Mouse (Mus musculus) intestine, embryonic 14.5 days (tissue): ENCODE results near the gene Slc17a9. TPM values are rescaled to one million over a fixed set of nuclear protein-coding genes. Genes with fewer than 3 reads are reported as not detected.

Source experiments
- ATAC-seq: fragments of 200-750 bp; cut with Nextera tagmentation; replicated peaks from 2 replicates; pipeline ENCODE4 v1.8.0; 2017; ENCODE audit warnings: low read depth, moderate number of reproducible peaks, moderate TSS enrichment, moderate library complexity; ENCODE audit not compliant: low FRiP score, low TSS enrichment
- DNase-seq: peaks from one replicate; pipeline ENCODE4 v3.0.0-alpha.2; 2018; ENCODE audit warnings: low spot score
- H3K27ac ChIP-seq: fragments of 300-500 bp; sonication (generic); 2 replicates; pipeline ENCODE4 v1.5.1; 2014; ENCODE audit warnings: low read depth, mild to moderate bottlenecking, control low read depth
- H3K27me3 ChIP-seq: fragments of 300-500 bp; sonication (generic); replicated peaks from 2 replicates; pipeline ENCODE4 v1.6.1; 2014; ENCODE audit warnings: low read length, control low read depth; ENCODE audit not compliant: control insufficient read depth, insufficient read depth
- H3K36me3 ChIP-seq: fragments of 300-500 bp; sonication (generic); 2 replicates; pipeline ENCODE4 v1.6.1; 2014; ENCODE audit warnings: low read length, control low read depth; ENCODE audit not compliant: control insufficient read depth, insufficient read depth
- H3K4me1 ChIP-seq: fragments of 300-500 bp; sonication (generic); replicated peaks from 2 replicates; pipeline ENCODE4 v1.6.1; 2014; ENCODE audit warnings: low read length, control low read depth, mixed read lengths; ENCODE audit not compliant: control insufficient read depth, insufficient read depth
- H3K4me2 ChIP-seq: fragments of 300-500 bp; sonication (generic); 2 replicates; pipeline ENCODE4 v1.6.1; 2014; ENCODE audit warnings: low read length
- H3K4me3 ChIP-seq: fragments of 300-500 bp; sonication (generic); 2 replicates; pipeline ENCODE4 v1.5.1; 2014; ENCODE audit warnings: low read depth, low read length, control low read depth, mixed read lengths
- H3K9ac ChIP-seq: fragments of 300-500 bp; sonication (generic); 2 replicates; pipeline ENCODE4 v1.6.1; 2014; ENCODE audit warnings: mild to moderate bottlenecking, low read length
- H3K9me3 ChIP-seq: fragments of 300-500 bp; sonication (generic); 2 replicates; pipeline ENCODE4 v1.6.1; 2016; ENCODE audit warnings: low read length, control low read depth; ENCODE audit not compliant: control insufficient read depth
- WGBS: fragments of 180-500 bp; shearing (Covaris S2); extraction: QIAGEN DNeasy Blood & Tissue Kit; methylation state at CpG from one replicate; pipeline ENCODE4 v1.1.7; 2014; 5-methylcytosine and 5-hydroxymethylcytosine counted together
- polyA plus RNA-seq: library from polyadenylated mRNA; unstranded; fragments of >200 nt; fragmentation: Nextera tagmentation; extraction: Ambion mirVana; gene quantifications from 2 replicates; pipeline ENCODE4 v1.2.1, GENCODE M21; 2014

Slc17a9 gene
- 1.9 and 2.1 TPM in 2 replicates for polyA plus RNA-seq

GRCm38 (mm10) chr2:180724585-180725413 is at the start of gene Slc17a9:
Gene Slc17a9 (plus strand): TSS chr2:180725263.
- peak within 1 kb of the TSS; percentile 51 for H3K4me2 ChIP-seq
- ATAC-seq (peak; percentile 73), DNase-seq (peak; percentile 64)
- no peaks in the 10 kb centered on the region for H3K27me3 ChIP-seq
- 0 out of 2 replicates have a peak within 1 kb of the TSS, but pooled peaks have one; percentile 8 for H3K4me3 ChIP-seq
- no peaks in the 10 kb centered on the region for H3K9me3 ChIP-seq
- peaks cover 7% of the 10 kb centered on the region; the same call in 1 of the 2 replicates for H3K4me1 ChIP-seq
- 5% methylated on average over 18 of the region's 18 CpGs for WGBS
- no peak within 1 kb of the TSS for H3K27ac ChIP-seq
- peaks cover 38% of the 10 kb centered on the region for H3K36me3 ChIP-seq
- 0 out of 2 replicates have a peak within 1 kb of the TSS, but pooled peaks have one; percentile 13 for H3K9ac ChIP-seq

GRCm38 (mm10) chr2:180676706-180677105 is 48.4 kb upstream of the Slc17a9 start:
- H3K4me1 ChIP-seq, result no peaks in the 10 kb centered on the region
- H3K9ac ChIP-seq, result no peak overlapping the region
- no peak overlapping the region for H3K4me2 ChIP-seq
- no peaks in the 10 kb centered on the region for H3K27me3 ChIP-seq
- H3K9me3 ChIP-seq, result no peaks in the 10 kb centered on the region
- WGBS, result 81% methylated on average over 2 of the region's 2 CpGs
- no peak for DNase-seq
- peaks cover 60% of the 10 kb centered on the region for H3K36me3 ChIP-seq
- H3K4me3 ChIP-seq, result no peak overlapping the region
- no peak overlapping the region for H3K27ac ChIP-seq
- no peak for ATAC-seq

- ATAC-seq (peak; percentile 52), DNase-seq (peak; percentile 88)
- Histone ChIP-seq H3K9me3 (no peaks in the 10 kb centered on the region), H3K4me3 (no peak overlapping the region), H3K4me2 (no peak overlapping the region), H3K9ac (no peak overlapping the region), H3K36me3 (peaks cover 60% of the 10 kb centered on the region), H3K4me1 (no peaks in the 10 kb centered on the region), H3K27me3 (no peaks in the 10 kb centered on the region), H3K27ac (no peak overlapping the region)
- WGBS, result 27% methylated on average over 4 of the region's 4 CpGs
Observed at GRCm38 (mm10) chr2:180678609-180679140, 46.4 kb upstream of the Slc17a9 start.

- Histone ChIP-seq H3K27me3 (no peaks in the 10 kb centered on the region), H3K4me1 (no peaks in the 10 kb centered on the region)
- WGBS, result 71% methylated on average over 2 of the region's 2 CpGs
Observed at GRCm38 (mm10) chr2:180681225-180681624, 43.8 kb upstream of the Slc17a9 start.

GRCm38 (mm10) chr2:180683524-180683923 is 41.5 kb upstream of the Slc17a9 start:
- DNase-seq (no peak), ATAC-seq (no peak)
- H3K27me3 ChIP-seq, result no peaks in the 10 kb centered on the region
- H3K9me3 ChIP-seq, result no peaks in the 10 kb centered on the region
- no peaks in the 10 kb centered on the region for H3K4me1 ChIP-seq
- H3K9ac ChIP-seq, result no peak overlapping the region
- peaks cover 93% of the 10 kb centered on the region for H3K36me3 ChIP-seq
- H3K27ac ChIP-seq, result no peak overlapping the region
- H3K4me3 ChIP-seq, result no peak overlapping the region
- WGBS, result 83% methylated on average over 2 of the region's 2 CpGs
- no peak overlapping the region for H3K4me2 ChIP-seq

More at GRCm38 (mm10) chr2:180681225-180681624, 43.8 kb upstream of the Slc17a9 start:
- no peak for DNase-seq
- Histone ChIP-seq H3K9me3 (no peaks in the 10 kb centered on the region), H3K9ac (no peak overlapping the region), H3K4me2 (no peak overlapping the region), H3K27ac (no peak overlapping the region), H3K4me3 (no peak overlapping the region), H3K36me3 (peaks cover 70% of the 10 kb centered on the region)
- ATAC-seq, result no peak

- Histone ChIP-seq H3K36me3 (peaks cover 98% of the 10 kb centered on the region), H3K4me1 (no peaks in the 10 kb centered on the region), H3K4me2 (no peak overlapping the region), H3K4me3 (no peak overlapping the region), H3K27me3 (no peaks in the 10 kb centered on the region), H3K27ac (no peak overlapping the region), H3K9me3 (no peaks in the 10 kb centered on the region), H3K9ac (no peak overlapping the region)
- 89% methylated on average over 4 of the region's 4 CpGs for WGBS
- ATAC-seq (no peak), DNase-seq (no peak)
Observed at GRCm38 (mm10) chr2:180684031-180684430, 41.0 kb upstream of the Slc17a9 start.

- Histone ChIP-seq H3K36me3 (peaks cover 65% of the 10 kb centered on the region), H3K9ac (no peak overlapping the region), H3K27ac (no peak overlapping the region), H3K4me2 (no peak overlapping the region), H3K4me1 (peaks cover 5% of the 10 kb centered on the region; the same call in 1 of the 2 replicates), H3K27me3 (no peaks in the 10 kb centered on the region), H3K9me3 (no peaks in the 10 kb centered on the region), H3K4me3 (no peak overlapping the region)
- ATAC-seq, result no peak
- no peak for DNase-seq
- 85% methylated on average over 5 of the region's 5 CpGs for WGBS
Observed at GRCm38 (mm10) chr2:180689841-180690240, 35.2 kb upstream of the Slc17a9 start.

- H3K9me3 ChIP-seq, result no peaks in the 10 kb centered on the region
- no peaks in the 10 kb centered on the region for H3K27me3 ChIP-seq
- no peak for ATAC-seq
- H3K36me3 ChIP-seq, result peaks cover 37% of the 10 kb centered on the region
- H3K9ac ChIP-seq, result no peak overlapping the region
- H3K27ac ChIP-seq, result 0 out of 2 replicates have a peak overlapping the region, but pooled peaks have one; percentile 1
- H3K4me1 ChIP-seq, result peaks cover 5% of the 10 kb centered on the region; the same call in 1 of the 2 replicates
- 0% methylated on average over 1 of the region's 1 CpGs for WGBS
- H3K4me3 ChIP-seq, result no peak overlapping the region
- DNase-seq, result no peak
- H3K4me2 ChIP-seq, result no peak overlapping the region
Observed at GRCm38 (mm10) chr2:180692630-180693029, 32.4 kb upstream of the Slc17a9 start.
